Mouse (Mus musculus) liver, embryonic 15.5 days (tissue): ENCODE measurements around the gene Kcng4. TPM values are rescaled to one million over a fixed set of nuclear protein-coding genes. Genes with fewer than 3 reads are reported as not detected.

Source experiments
- ATAC-seq: fragments of 200-750 bp; cut with Nextera tagmentation; 2 replicates; pipeline ENCODE4 v1.8.0; 2017; ENCODE audit warnings: moderate number of reproducible peaks, mild to moderate bottlenecking, moderate library complexity; ENCODE audit not compliant: insufficient read depth
- H3K27ac ChIP-seq: fragments of 300-500 bp; sonication (generic); replicated peaks from 2 replicates; pipeline ENCODE4 v1.5.1; 2015; ENCODE audit warnings: mild to moderate bottlenecking, inconsistent platforms
- H3K27me3 ChIP-seq: fragments of 300-500 bp; sonication (generic); 2 replicates; pipeline ENCODE4 v1.6.1; 2015; ENCODE audit warnings: mild to moderate bottlenecking, inconsistent platforms
- H3K36me3 ChIP-seq: fragments of 300-500 bp; sonication (generic); replicated peaks from 2 replicates; pipeline ENCODE4 v1.6.1; 2015; ENCODE audit warnings: moderate library complexity, mild to moderate bottlenecking, inconsistent platforms
- H3K4me1 ChIP-seq: fragments of 300-500 bp; sonication (generic); replicated peaks from 2 replicates; pipeline ENCODE4 v1.6.1; 2015; ENCODE audit warnings: inconsistent platforms
- H3K4me2 ChIP-seq: fragments of 300-500 bp; sonication (generic); 2 replicates; pipeline ENCODE4 v1.6.1; 2015; ENCODE audit warnings: moderate library complexity, mild to moderate bottlenecking, inconsistent platforms
- H3K4me3 ChIP-seq: fragments of 300-500 bp; sonication (generic); replicated peaks from 2 replicates; pipeline ENCODE4 v1.5.1; 2015; ENCODE audit warnings: mild to moderate bottlenecking, inconsistent platforms
- H3K9ac ChIP-seq: fragments of 300-500 bp; sonication (generic); 2 replicates; pipeline ENCODE4 v1.6.1; 2015; ENCODE audit warnings: moderate library complexity, mild to moderate bottlenecking, inconsistent platforms
- H3K9me3 ChIP-seq: fragments of 300-500 bp; sonication (generic); replicated peaks from 2 replicates; pipeline ENCODE4 v1.6.1; 2016; ENCODE audit warnings: inconsistent platforms
- WGBS: fragments of 180-500 bp; shearing (Covaris S2); methylation state at CpG from one replicate; pipeline ENCODE4 v1.1.7; 2015; ENCODE audit warnings: mixed read lengths; ENCODE audit not compliant: insufficient replicate concordance; 5-methylcytosine and 5-hydroxymethylcytosine counted together
- polyA plus RNA-seq: library from polyadenylated mRNA; unstranded; fragments of >200 nt; fragmentation: Nextera tagmentation; extraction: Ambion mirVana; gene quantifications from 2 replicates; pipeline ENCODE4 v1.2.1, GENCODE M21; 2015

Gene Kcng4
- polyA plus RNA-seq, 1 experiment from 2014 or later = not detected

GRCm38 (mm10) chr8:119580441-119581161 lies 54.9 kb downstream of the Kcng4 start:
- Histone ChIP-seq H3K36me3 (no peaks in the 10 kb centered on the region), H3K27me3 (peaks cover 5% of the 10 kb centered on the region; the same call in 1 of the 2 replicates), H3K9me3 (no peaks in the 10 kb centered on the region), H3K27ac (peak overlapping the region; percentile 62), H3K4me3 (no peak overlapping the region), H3K4me1 (peaks cover 67% of the 10 kb centered on the region), H3K9ac (no peak overlapping the region), H3K4me2 (peak overlapping the region; percentile 41)
- 37% methylated on average over 5 of the region's 5 CpGs for WGBS
- peak; percentile 77 for ATAC-seq

- Histone ChIP-seq H3K4me2 (no peak overlapping the region), H3K4me1 (peaks cover 68% of the 10 kb centered on the region), H3K36me3 (no peaks in the 10 kb centered on the region), H3K4me3 (no peak overlapping the region), H3K9ac (no peak overlapping the region), H3K27ac (no peak overlapping the region), H3K9me3 (no peaks in the 10 kb centered on the region), H3K27me3 (peaks cover 5% of the 10 kb centered on the region; the same call in 1 of the 2 replicates)
- ATAC-seq = no peak
- 53% methylated on average over 13 of the region's 13 CpGs for WGBS
Measured at GRCm38 (mm10) chr8:119579096-119579495, 56.4 kb downstream of the Kcng4 start.

- no peaks in the 10 kb centered on the region for H3K9me3 ChIP-seq
- H3K27me3 ChIP-seq = peaks cover 5% of the 10 kb centered on the region; the same call in 1 of the 2 replicates
- WGBS = 2% methylated on average over 16 of the region's 16 CpGs
- peak overlapping the region; percentile 98 for H3K4me2 ChIP-seq
- H3K9ac ChIP-seq = peak overlapping the region; percentile 83
- H3K4me3 ChIP-seq = peak overlapping the region; percentile 85
- H3K4me1 ChIP-seq = peaks cover 78% of the 10 kb centered on the region
- H3K36me3 ChIP-seq = no peaks in the 10 kb centered on the region
- no peak overlapping the region for H3K27ac ChIP-seq
- no peak for ATAC-seq
Measured at GRCm38 (mm10) chr8:119575366-119575726, 60.1 kb downstream of the Kcng4 start.

GRCm38 (mm10) chr8:119574437-119575365 lies 60.8 kb downstream of the Kcng4 start, which contains the start of the genes Hsdl1 and Dnaaf1:
Hsdl1 (minus strand) TSS chr8:119575183.
Dnaaf1 (plus strand) TSS chr8:119575235.
- Histone ChIP-seq H3K36me3 (no peaks in the 10 kb centered on the region), H3K4me1 (peaks cover 76% of the 10 kb centered on the region), H3K4me3 (peak within 1 kb of the TSS; percentile 85), H3K9me3 (no peaks in the 10 kb centered on the region), H3K9ac (peak within 1 kb of the TSS; percentile 83), H3K4me2 (peak within 1 kb of the TSS; percentile 98), H3K27ac (peak within 1 kb of the TSS; percentile 81), H3K27me3 (peaks cover 5% of the 10 kb centered on the region; the same call in 1 of the 2 replicates)
- under 1% methylated on average over 94 of the region's 97 CpGs for WGBS
- ATAC-seq = peak; percentile 89

Other genes with a start within 250 kb of the Kcng4 start
- gene Mlycd, start 240.8 kb downstream of the Kcng4 start, polyA plus RNA-seq = 11.5 and 12.4 TPM in 2 replicates
- gene Osgin1, start 201.6 kb downstream of the Kcng4 start, polyA plus RNA-seq = 41.2 and 49.7 TPM in 2 replicates
- gene Necab2, start 189.0 kb downstream of the Kcng4 start, polyA plus RNA-seq = not detected in 2 replicates
- gene Slc38a8, start 134.0 kb downstream of the Kcng4 start, polyA plus RNA-seq = not detected in 2 replicates
- gene Mbtps1, start 76.9 kb downstream of the Kcng4 start, polyA plus RNA-seq = 24.7 and 26.3 TPM in 2 replicates
- 16.5 and 18.1 TPM in 2 replicates for gene Hsdl1, start 60.5 kb downstream of the Kcng4 start, polyA plus RNA-seq
- 0.05 and 0.08 TPM in 2 replicates for gene Dnaaf1, start 60.4 kb downstream of the Kcng4 start, polyA plus RNA-seq
- 5.4 and 7.4 TPM in 2 replicates for gene Taf1c, start 30.5 kb downstream of the Kcng4 start, polyA plus RNA-seq
- not detected in 2 replicates for gene Adad2, start 22.9 kb downstream of the Kcng4 start, polyA plus RNA-seq
- 2.2 and 2.5 TPM in 2 replicates for gene Wfdc1, start 30.7 kb upstream of the Kcng4 start, polyA plus RNA-seq
- gene Atp2c2, start 64.3 kb upstream of the Kcng4 start, polyA plus RNA-seq = 0.09 and 0.12 TPM in 2 replicates
- gene Tldc1, start 142.7 kb upstream of the Kcng4 start, polyA plus RNA-seq = 4.1 and 4.6 TPM in 2 replicates
- gene Cotl1, start 204.9 kb upstream of the Kcng4 start, polyA plus RNA-seq = 31.9 and 33.3 TPM in 2 replicates
- 3.9 and 4.3 TPM in 2 replicates for gene Klhl36, start 226.6 kb upstream of the Kcng4 start, polyA plus RNA-seq